Mouse (Mus musculus): ENCODE data around the gene Agmat. TPM values are rescaled to one million over a fixed set of nuclear protein-coding genes. Genes with fewer than 3 reads are reported as not detected.
A peak's percentile ranks its signal among the peaks of the same experiment; 100 is the strongest.

The Agmat gene
- polyA plus RNA-seq, 1 experiment from 2014 or later: 18.5 TPM

GRCm38 (mm10) chr4:141781201-141781985, 34.9 kb downstream of the Agmat start:
- Histone ChIP-seq H3K4me3 (replicated peaks) (no peak overlapping the region), H3K4me1 (replicated peaks) (no peaks in the 10 kb centered on the region; the same call in 1 of the 2 replicates), H3K4me2 (no peak overlapping the region), H3K27me3 (no peaks in the 10 kb centered on the region), H3K36me3 (peaks cover 97% of the 10 kb centered on the region), H3K9ac (no peak overlapping the region), H3K9me3 (replicated peaks) (no peaks in the 10 kb centered on the region), H3K27ac (no peak overlapping the region; the same call in 1 of the 2 replicates)
- ATAC-seq (ENCODE audit: low read depth) (no peak), DNase-seq (no peak)
- WGBS (ENCODE audit: insufficient replicate concordance): 89% methylated on average over 8 of the region's 8 CpGs

DNA sequence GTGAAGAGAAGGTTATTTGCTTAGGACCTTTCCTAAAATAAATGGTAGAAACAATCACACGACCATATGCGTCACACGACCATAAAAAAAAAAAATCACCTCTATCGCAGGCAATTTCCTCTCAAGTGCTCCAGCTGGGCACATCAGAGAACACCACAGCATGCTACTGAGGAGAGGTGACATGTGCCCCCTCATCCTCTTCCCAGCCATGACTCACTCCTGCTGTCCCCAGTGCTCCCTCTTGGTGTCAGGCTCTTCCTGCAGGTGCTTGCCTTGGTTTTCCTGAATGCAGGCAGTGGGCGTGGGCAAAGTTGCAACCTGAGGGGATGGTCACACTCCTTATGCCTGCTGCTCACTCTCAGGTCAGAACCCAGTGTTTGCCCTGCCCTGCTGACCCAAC, 38.4 kb downstream of the Agmat start:
- H3K4me3 ChIP-seq (replicated peaks): no peak overlapping the region
- no peaks in the 10 kb centered on the region for H3K27me3 ChIP-seq
- H3K9me3 ChIP-seq (replicated peaks): no peaks in the 10 kb centered on the region
- H3K4me1 ChIP-seq (replicated peaks): peaks cover 11% of the 10 kb centered on the region
- no peak overlapping the region for H3K4me2 ChIP-seq
- peaks cover 85% of the 10 kb centered on the region for H3K36me3 ChIP-seq
- no peak overlapping the region for H3K9ac ChIP-seq
- DNase-seq: no peak
- ATAC-seq (ENCODE audit: low read depth): no peak
- WGBS (ENCODE audit: insufficient replicate concordance): 84% methylated on average over 5 of the region's 5 CpGs
- H3K27ac ChIP-seq: no peak overlapping the region

DNA sequence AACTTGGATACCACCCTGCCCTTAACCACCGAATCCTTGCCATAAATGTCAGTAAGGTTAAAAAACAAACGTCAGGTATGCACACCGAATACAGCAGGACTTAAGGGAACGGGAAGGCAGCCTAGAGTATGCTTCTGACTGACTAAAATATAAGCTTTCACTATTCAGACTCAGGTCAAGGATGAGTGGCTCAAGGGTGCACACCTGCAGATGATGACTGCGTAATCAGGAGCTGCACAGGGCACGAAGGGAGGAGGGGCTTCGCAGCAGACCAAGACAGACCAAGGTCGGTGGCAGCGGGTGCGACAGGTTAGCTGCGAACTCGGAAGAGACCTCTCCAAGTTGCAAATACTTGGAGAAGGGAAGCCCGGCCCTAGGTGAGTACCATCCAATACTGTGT, 39.7 kb downstream of the Agmat start:
- Histone ChIP-seq H3K9me3 (replicated peaks) (no peaks in the 10 kb centered on the region), H3K4me1 (replicated peaks) (peaks cover 18% of the 10 kb centered on the region), H3K9ac (0 out of 2 replicates have a peak overlapping the region, but pooled peaks have one; percentile 6), H3K4me2 (no peak overlapping the region), H3K27ac (no peak overlapping the region), H3K36me3 (peaks cover 72% of the 10 kb centered on the region), H3K27me3 (no peaks in the 10 kb centered on the region), H3K4me3 (replicated peaks) (no peak overlapping the region)
- DNase-seq (no peak), ATAC-seq (ENCODE audit: low read depth) (no peak)
- 87% methylated on average over 13 of the region's 13 CpGs for WGBS (ENCODE audit: insufficient replicate concordance)

GRCm38 (mm10) chr4:141787046-141787445, 40.6 kb downstream of the Agmat start:
- ATAC-seq (ENCODE audit: low read depth) (no peak), DNase-seq (no peak)
- H3K4me3 ChIP-seq (replicated peaks): no peak overlapping the region
- H3K36me3 ChIP-seq: peaks cover 63% of the 10 kb centered on the region
- no peak overlapping the region for H3K27ac ChIP-seq
- 86% methylated on average over 6 of the region's 6 CpGs for WGBS (ENCODE audit: insufficient replicate concordance)
- no peaks in the 10 kb centered on the region for H3K9me3 ChIP-seq (replicated peaks)
- H3K4me2 ChIP-seq: no peak overlapping the region
- no peak overlapping the region for H3K9ac ChIP-seq
- peaks cover 27% of the 10 kb centered on the region for H3K4me1 ChIP-seq (replicated peaks)
- no peaks in the 10 kb centered on the region for H3K27me3 ChIP-seq

DNA sequence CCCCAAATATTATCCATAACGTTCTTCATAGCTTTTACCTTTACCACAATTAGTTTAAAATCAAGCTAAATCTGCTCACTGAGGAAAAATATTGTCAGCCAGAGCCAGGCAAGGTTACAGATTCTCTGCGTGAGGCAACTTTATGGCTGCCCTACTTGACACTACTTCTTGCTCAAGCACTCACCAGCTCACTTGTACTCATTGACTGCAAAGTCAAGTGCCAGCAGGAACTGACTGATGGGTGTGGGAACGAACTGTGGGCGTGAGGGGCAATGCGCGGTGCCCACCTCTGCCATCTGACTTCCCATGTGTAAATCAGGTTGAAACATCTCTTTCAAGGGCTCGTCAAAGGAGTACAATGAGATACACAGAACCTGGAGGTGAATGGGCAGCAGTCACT, 41.0 kb downstream of the Agmat start:
- WGBS (ENCODE audit: insufficient replicate concordance): 83% methylated on average over 7 of the region's 7 CpGs
- H3K9ac ChIP-seq: no peak overlapping the region
- H3K4me3 ChIP-seq (replicated peaks): no peak overlapping the region
- DNase-seq (no peak), ATAC-seq (ENCODE audit: low read depth) (no peak)
- H3K27ac ChIP-seq: no peak overlapping the region
- H3K27me3 ChIP-seq: no peaks in the 10 kb centered on the region
- peaks cover 31% of the 10 kb centered on the region for H3K4me1 ChIP-seq (replicated peaks)
- no peak overlapping the region for H3K4me2 ChIP-seq
- H3K36me3 ChIP-seq: peaks cover 59% of the 10 kb centered on the region
- no peaks in the 10 kb centered on the region for H3K9me3 ChIP-seq (replicated peaks)

- H3K27ac ChIP-seq: peak overlapping the region; percentile 98
- H3K4me1 ChIP-seq (replicated peaks): peaks cover 42% of the 10 kb centered on the region
- ATAC-seq (ENCODE audit: low read depth): no peak
- H3K9me3 ChIP-seq (replicated peaks): no peaks in the 10 kb centered on the region
- DNase-seq: peak; percentile 29
- no peaks in the 10 kb centered on the region for H3K27me3 ChIP-seq
- peak overlapping the region; percentile 93 for H3K4me2 ChIP-seq
- H3K4me3 ChIP-seq (replicated peaks): peak overlapping the region; percentile 98
- peaks cover 37% of the 10 kb centered on the region for H3K36me3 ChIP-seq
- WGBS (ENCODE audit: insufficient replicate concordance): 10% methylated on average over 3 of the region's 3 CpGs
- H3K9ac ChIP-seq: peak overlapping the region; percentile 99
These were observed 43.2 kb downstream of the Agmat start for GRCm38 (mm10) chr4:141789564-141790218.

- WGBS (ENCODE audit: insufficient replicate concordance): under 1% methylated on average over 42 of the region's 42 CpGs
- peak within 1 kb of the TSS; percentile 98 for H3K27ac ChIP-seq
- DNase-seq (peak; percentile 96), ATAC-seq (ENCODE audit: low read depth) (peak; percentile 73)
- H3K36me3 ChIP-seq: peaks cover 28% of the 10 kb centered on the region
- peak within 1 kb of the TSS; percentile 98 for H3K4me3 ChIP-seq (replicated peaks)
- H3K4me1 ChIP-seq (replicated peaks): peaks cover 51% of the 10 kb centered on the region
- peak within 1 kb of the TSS; percentile 93 for H3K4me2 ChIP-seq
- H3K27me3 ChIP-seq: no peaks in the 10 kb centered on the region
- no peaks in the 10 kb centered on the region for H3K9me3 ChIP-seq (replicated peaks)
- H3K9ac ChIP-seq: peak within 1 kb of the TSS; percentile 99
These were observed 44.1 kb downstream of the Agmat start, which contains the start of gene Dnajc16 for GRCm38 (mm10) chr4:141790524-141790990. Gene Dnajc16 (minus strand): TSS chr4:141790931.

DNA sequence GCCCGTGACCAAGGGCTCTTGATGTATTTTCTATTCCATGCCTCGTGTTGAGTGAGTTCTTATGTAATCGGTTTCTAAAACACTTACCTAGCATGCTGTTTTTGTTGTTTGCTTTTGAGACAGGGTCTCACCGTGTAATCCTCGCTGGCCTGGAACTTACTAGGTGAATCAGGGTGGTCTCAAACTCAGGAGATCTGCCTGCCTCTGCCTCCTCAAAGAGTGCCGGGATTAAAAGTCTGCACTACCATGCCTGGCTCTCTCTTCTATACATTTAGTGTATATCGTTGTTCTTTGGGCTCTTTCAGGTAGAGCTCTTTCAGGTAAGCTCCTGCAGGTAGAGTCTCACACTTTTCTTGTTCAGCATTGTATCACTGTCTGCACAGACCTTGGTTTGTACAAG, 45.0 kb downstream of the Agmat start:
- Histone ChIP-seq H3K4me2 (peak overlapping the region; percentile 93), H3K4me3 (replicated peaks) (peak overlapping the region; percentile 98), H3K27me3 (no peaks in the 10 kb centered on the region), H3K4me1 (replicated peaks) (peaks cover 59% of the 10 kb centered on the region), H3K27ac (peak overlapping the region; percentile 98), H3K36me3 (peaks cover 25% of the 10 kb centered on the region), H3K9me3 (replicated peaks) (no peaks in the 10 kb centered on the region), H3K9ac (no peak overlapping the region)
- DNase-seq (no peak), ATAC-seq (ENCODE audit: low read depth) (no peak)
- WGBS (ENCODE audit: insufficient replicate concordance): 79% methylated on average over 7 of the region's 7 CpGs

GRCm38 (mm10) chr4:141791951-141792350, 45.5 kb downstream of the Agmat start:
- Histone ChIP-seq H3K36me3 (peaks cover 25% of the 10 kb centered on the region), H3K9ac (no peak overlapping the region), H3K4me2 (0 out of 2 replicates have a peak overlapping the region, but pooled peaks have one; percentile 93), H3K9me3 (replicated peaks) (no peaks in the 10 kb centered on the region), H3K4me3 (replicated peaks) (no peak overlapping the region), H3K27ac (peak overlapping the region; percentile 98), H3K4me1 (replicated peaks) (peaks cover 62% of the 10 kb centered on the region), H3K27me3 (no peaks in the 10 kb centered on the region)
- DNase-seq (no peak), ATAC-seq (ENCODE audit: low read depth) (no peak)
- 79% methylated on average over 8 of the region's 8 CpGs for WGBS (ENCODE audit: insufficient replicate concordance)

- DNase-seq: no peak
- WGBS (ENCODE audit: insufficient replicate concordance): 6% methylated on average over 10 of the region's 10 CpGs
- peak overlapping the region; percentile 66 for H3K9ac ChIP-seq
- peak; percentile 13; the same call in 1 of the 2 replicates for ATAC-seq (ENCODE audit: low read depth)
- H3K9me3 ChIP-seq (replicated peaks): no peaks in the 10 kb centered on the region
- peak overlapping the region; percentile 74 for H3K4me2 ChIP-seq
- H3K4me3 ChIP-seq (replicated peaks): peak overlapping the region; percentile 79
- peak overlapping the region; percentile 98 for H3K27ac ChIP-seq
- H3K4me1 ChIP-seq (replicated peaks): peaks cover 62% of the 10 kb centered on the region
- no peaks in the 10 kb centered on the region for H3K27me3 ChIP-seq
- H3K36me3 ChIP-seq: peaks cover 27% of the 10 kb centered on the region
These were observed 46.2 kb downstream of the Agmat start for GRCm38 (mm10) chr4:141792554-141793281.
